Mouse (Mus musculus): ENCODE data around the gene Tkt. TPM values are rescaled to one million over a fixed set of nuclear protein-coding genes. Genes with fewer than 3 reads are reported as not detected.

The Tkt gene
- polyA plus RNA-seq, 1 experiment from 2014 or later: 210 TPM

DNA sequence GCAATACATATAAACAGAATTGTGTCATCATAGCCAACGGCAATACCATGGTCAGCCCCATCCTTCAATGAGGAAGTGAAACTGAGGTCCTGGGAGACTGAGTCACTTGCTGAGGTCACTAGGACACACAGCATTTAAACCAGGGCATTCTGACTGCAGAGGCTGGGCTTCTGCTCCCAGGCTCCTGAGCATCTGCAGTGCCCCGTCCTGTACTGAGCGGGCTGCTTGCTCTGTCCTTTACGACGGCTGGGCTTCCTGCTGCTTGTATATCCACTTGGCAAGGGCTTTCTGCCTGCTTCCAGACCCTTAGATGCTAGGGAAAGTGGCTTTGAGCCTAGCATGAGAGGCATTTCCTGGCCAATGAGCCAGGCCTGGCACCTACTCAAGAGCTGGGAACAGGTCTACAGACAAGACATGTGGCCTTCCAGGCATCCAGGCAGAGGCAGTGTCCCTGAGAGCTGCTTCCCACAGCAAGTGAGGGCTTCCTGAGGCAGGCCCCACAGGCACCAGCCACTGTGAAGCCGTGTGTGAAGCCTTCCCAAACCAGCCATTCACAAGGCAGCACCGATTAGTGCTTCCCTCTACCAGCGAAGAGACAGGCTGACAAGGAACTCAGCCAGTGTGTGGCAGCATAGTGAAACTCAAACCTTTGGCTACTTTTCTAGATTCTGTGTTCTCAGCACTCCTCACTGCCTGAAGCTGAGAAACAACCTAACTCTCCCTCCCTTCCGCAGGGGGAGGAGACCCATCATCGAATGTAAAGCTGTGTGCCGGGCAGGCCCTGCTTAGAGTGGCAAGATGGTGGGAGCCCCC lies 45.3 kb downstream of the Tkt start:
- H3K27ac ChIP-seq: peak overlapping the region; percentile 70
- peaks cover 6% of the 10 kb centered on the region for H3K27me3 ChIP-seq
- peaks cover 3% of the 10 kb centered on the region; the same call in 1 of the 2 replicates for H3K36me3 ChIP-seq
- H3K9me3 ChIP-seq (replicated peaks): no peaks in the 10 kb centered on the region
- peaks cover 27% of the 10 kb centered on the region for H3K4me1 ChIP-seq
- no peak overlapping the region for H3K4me3 ChIP-seq
- 42% methylated on average over 11 of the region's 11 CpGs for WGBS
- H3K4me2 ChIP-seq (replicated peaks): 0 out of 2 replicates have a peak overlapping the region, but pooled peaks have one; percentile 23
- 0 out of 2 replicates have a peak overlapping the region, but pooled peaks have one; percentile 18 for H3K9ac ChIP-seq
- peak; percentile 27 for ATAC-seq (ENCODE audit: low FRiP score)

DNA sequence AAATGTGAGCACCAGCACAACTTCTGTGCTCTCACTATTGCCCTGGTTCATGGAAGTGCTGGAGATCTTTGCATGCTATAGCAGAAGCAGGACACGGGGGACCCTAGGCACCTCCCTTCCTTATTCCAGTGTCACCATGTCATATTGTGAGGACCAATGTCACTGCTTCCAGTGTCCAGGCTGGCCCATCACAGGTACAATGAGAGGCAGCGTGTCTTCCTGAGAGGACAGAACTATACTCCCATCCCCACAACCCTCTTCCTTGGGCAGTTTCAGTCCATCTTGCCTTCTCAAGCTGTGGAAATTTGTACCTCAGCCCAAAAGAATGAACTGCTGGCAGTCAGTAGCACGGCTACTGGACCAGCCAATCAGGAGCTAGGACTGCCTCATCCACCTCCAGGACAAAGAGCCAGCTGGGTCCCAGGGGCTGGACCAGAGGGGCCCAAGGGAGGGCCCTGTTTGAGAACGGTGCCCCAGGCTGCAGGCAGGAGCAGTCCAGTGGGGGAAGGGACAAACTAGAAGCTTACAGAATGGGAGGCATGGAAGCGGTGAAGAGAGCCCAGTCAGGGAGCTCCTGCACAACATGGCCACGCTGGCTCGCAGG lies 46.0 kb downstream of the Tkt start:
- 27% methylated on average over 7 of the region's 7 CpGs for WGBS
- ATAC-seq (ENCODE audit: low FRiP score): peak; percentile 91
- Histone ChIP-seq H3K36me3 (peaks cover 9% of the 10 kb centered on the region), H3K27ac (peak overlapping the region; percentile 70), H3K9ac (0 out of 2 replicates have a peak overlapping the region, but pooled peaks have one; percentile 18), H3K27me3 (peaks cover 6% of the 10 kb centered on the region), H3K9me3 (replicated peaks) (no peaks in the 10 kb centered on the region), H3K4me3 (no peak overlapping the region), H3K4me2 (replicated peaks) (peak overlapping the region; percentile 23; the same call in 1 of the 2 replicates), H3K4me1 (peaks cover 27% of the 10 kb centered on the region)

DNA sequence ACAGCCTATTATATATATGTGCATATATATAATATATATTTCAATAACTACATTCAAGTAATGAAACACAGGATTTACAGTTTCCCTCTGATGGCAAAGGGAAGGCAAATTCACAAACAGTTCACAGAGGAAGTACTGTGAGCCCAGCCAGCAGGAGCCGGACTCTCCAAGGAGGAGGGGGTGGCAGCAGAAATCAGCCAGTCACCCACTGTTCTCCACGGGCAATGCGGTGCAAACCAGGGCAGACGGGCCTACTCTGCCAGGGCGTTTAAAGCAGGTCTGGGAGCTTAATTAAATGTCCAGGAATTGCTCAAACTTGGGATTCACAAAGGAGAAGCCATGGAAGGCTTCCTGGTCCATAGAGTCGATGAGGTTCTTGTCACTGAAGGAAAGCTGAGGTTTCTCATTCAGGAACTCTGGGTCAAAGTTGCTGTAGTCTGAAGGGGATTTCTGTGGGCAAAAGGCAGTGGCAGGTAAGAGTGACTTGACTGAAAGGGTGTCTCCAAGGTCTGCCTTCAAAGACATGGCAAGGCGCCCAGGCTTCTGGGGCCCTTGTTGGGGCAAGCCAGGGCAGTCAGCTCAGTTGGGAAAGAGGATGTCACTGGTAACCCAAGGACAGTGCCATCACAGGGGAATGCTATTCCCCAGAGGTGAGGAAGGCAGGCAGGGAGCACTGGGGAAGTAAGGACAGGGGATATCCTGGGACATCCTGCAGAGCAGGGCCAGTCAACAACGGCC lies 47.6 kb downstream of the Tkt start:
- WGBS: 90% methylated on average over 8 of the region's 8 CpGs
- Histone ChIP-seq H3K27ac (no peak overlapping the region), H3K9ac (no peak overlapping the region), H3K36me3 (peaks cover 16% of the 10 kb centered on the region), H3K9me3 (replicated peaks) (no peaks in the 10 kb centered on the region), H3K4me2 (replicated peaks) (no peak overlapping the region), H3K4me3 (no peak overlapping the region), H3K4me1 (peaks cover 22% of the 10 kb centered on the region), H3K27me3 (0 out of 2 replicates have a peak, but pooled peaks cover 3% of the 10 kb centered on the region)
- ATAC-seq (ENCODE audit: low FRiP score): no peak

DNA sequence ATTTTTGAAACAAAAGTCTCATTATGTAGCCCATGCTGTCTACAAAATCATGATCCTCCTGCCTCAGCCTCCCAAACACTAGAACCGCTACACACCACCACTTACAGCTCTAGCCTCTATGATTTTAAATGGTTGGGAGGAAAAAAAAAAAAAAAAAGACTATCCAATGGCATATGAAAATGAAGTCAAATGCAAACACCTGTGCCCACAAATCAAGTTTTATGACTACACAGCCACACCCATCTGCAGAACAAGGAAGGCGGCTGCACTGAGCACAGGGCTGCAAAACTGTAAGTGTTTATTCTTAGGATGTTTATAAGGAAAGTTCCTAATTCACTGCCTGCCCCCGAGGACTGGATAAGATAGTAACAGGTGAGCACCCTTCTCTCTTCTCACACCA lies 48.2 kb downstream of the Tkt start:
- H3K27me3 ChIP-seq: 0 out of 2 replicates have a peak, but pooled peaks cover 3% of the 10 kb centered on the region
- ATAC-seq (ENCODE audit: low FRiP score): no peak
- H3K9me3 ChIP-seq (replicated peaks): no peaks in the 10 kb centered on the region
- H3K27ac ChIP-seq: no peak overlapping the region
- H3K4me2 ChIP-seq (replicated peaks): no peak overlapping the region
- no peak overlapping the region for H3K4me3 ChIP-seq
- H3K4me1 ChIP-seq: peaks cover 22% of the 10 kb centered on the region
- peaks cover 16% of the 10 kb centered on the region for H3K36me3 ChIP-seq
- no peak overlapping the region for H3K9ac ChIP-seq
- 91% methylated on average over 3 of the region's 3 CpGs for WGBS

DNA sequence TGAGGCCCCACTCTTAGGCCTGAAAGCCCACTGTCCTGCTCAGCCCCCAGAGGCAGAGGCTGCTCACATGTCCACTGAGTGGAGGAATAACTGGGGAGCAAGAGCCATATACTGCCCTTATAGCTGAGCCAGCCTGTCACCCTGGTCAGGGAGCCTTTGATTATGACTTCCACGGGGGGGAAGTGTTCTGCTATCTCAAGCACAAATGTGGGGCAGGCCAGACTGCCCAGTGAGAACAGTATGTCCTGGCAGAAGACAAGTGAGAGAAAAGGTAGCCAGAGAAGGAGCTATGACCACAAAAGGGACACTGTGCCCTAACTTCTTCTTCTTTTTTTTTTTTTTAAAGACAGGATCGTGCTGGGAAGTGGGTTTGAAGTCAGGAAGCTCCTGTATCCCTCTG lies 49.0 kb downstream of the Tkt start:
- H3K4me1 ChIP-seq: peaks cover 22% of the 10 kb centered on the region
- no peak overlapping the region for H3K27ac ChIP-seq
- H3K36me3 ChIP-seq: peaks cover 16% of the 10 kb centered on the region
- no peak for ATAC-seq (ENCODE audit: low FRiP score)
- no peak overlapping the region for H3K9ac ChIP-seq
- H3K4me3 ChIP-seq: no peak overlapping the region
- H3K9me3 ChIP-seq (replicated peaks): no peaks in the 10 kb centered on the region
- H3K4me2 ChIP-seq (replicated peaks): no peak overlapping the region
- 85% methylated on average over 2 of the region's 2 CpGs for WGBS
- H3K27me3 ChIP-seq: 0 out of 2 replicates have a peak, but pooled peaks cover under 1% of the 10 kb centered on the region

DNA sequence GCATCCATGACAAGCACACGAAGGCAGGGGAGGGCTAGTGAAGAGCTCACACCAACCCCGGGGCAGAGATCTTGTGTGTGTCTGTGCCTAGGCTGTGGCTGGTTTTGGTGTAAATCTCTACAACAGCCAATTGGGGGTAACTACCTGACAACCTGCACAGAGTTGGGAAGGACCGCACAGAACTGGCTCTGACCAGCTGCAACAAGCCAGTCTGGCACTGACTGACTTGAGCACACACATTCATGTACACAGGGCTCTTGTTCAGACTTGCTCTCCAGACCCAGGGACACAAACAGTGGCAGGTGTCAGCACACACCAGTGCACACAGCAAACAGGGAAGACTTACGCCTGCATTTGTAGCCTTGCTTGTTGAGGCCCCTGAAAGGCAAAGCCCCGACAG lies 58.7 kb downstream of the Tkt start:
- no peak for ATAC-seq (ENCODE audit: low FRiP score)
- no peak overlapping the region for H3K4me2 ChIP-seq (replicated peaks)
- H3K9me3 ChIP-seq (replicated peaks): no peaks in the 10 kb centered on the region
- no peak overlapping the region for H3K4me3 ChIP-seq
- 89% methylated on average over 5 of the region's 5 CpGs for WGBS
- H3K27me3 ChIP-seq: no peaks in the 10 kb centered on the region
- 0 out of 2 replicates have a peak, but pooled peaks cover 5% of the 10 kb centered on the region for H3K36me3 ChIP-seq
- no peak overlapping the region for H3K9ac ChIP-seq
- H3K27ac ChIP-seq: no peak overlapping the region
- H3K4me1 ChIP-seq: no peaks in the 10 kb centered on the region

DNA sequence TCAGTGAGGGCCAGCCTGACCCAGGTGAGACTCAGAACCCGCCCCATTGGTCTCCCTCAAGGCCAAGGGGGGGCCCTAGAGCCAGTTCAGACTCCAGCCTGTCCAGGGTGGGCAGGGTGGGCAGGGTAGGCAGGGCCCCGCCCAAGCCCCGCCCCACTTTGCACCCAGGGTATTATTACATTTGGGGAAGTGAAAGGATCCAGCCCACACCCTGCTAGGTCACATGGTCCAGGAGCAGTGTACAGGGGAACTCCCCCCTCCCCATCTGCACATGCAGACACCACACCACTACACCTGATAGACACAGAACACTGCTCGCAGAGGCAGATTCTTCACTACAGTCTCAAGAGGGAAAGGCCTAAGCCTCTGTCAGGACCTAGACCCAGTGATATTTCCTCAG lies 59.5 kb downstream of the Tkt start:
- Histone ChIP-seq H3K36me3 (0 out of 2 replicates have a peak, but pooled peaks cover 5% of the 10 kb centered on the region), H3K4me3 (no peak overlapping the region), H3K4me1 (no peaks in the 10 kb centered on the region), H3K4me2 (replicated peaks) (no peak overlapping the region), H3K9ac (no peak overlapping the region), H3K27me3 (no peaks in the 10 kb centered on the region), H3K27ac (no peak overlapping the region), H3K9me3 (replicated peaks) (no peaks in the 10 kb centered on the region)
- 70% methylated on average over 4 of the region's 4 CpGs for WGBS
- 0 out of 2 replicates have a peak, but pooled peaks have one; percentile 29 for ATAC-seq (ENCODE audit: low FRiP score)

DNA sequence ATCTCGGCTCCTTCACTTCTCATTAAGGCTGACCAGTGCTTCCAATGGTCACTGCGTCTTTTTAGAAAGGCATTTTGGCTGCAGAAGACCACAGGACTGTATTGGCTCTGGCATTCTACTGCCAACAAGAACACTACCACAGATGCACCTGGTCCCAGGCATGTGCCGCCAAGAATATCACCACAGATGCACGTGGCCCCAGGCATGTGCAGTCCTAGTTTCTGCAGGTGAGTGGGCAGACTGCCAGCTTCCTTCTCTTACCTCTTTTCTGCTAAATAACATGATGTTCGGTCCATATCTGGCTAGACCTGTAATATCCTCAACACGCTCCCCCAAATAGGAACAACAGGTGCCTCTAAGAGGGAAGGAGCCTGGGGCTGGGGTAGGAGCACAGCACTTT lies 60.0 kb downstream of the Tkt start:
- WGBS: 91% methylated on average over 6 of the region's 6 CpGs

DNA sequence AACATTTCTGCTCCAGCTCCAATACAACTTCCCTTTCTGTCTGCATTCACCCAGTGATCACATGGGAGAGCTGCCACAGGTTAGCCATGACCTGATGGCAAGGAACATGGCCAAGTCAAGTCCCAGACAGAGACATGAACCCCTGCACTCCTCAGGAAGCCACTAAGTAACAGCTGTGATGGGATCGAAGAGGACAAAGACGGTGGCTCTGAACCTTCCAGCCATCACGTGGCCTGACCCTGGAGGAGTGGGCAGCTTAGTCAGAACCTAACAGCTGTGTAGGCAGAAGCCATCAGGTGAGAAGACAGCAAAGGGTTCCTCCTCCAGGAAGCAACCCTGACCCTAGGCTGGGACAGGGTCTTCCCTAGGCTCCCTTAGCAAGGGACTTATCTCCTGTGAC lies 61.3 kb downstream of the Tkt start:
- H3K9me3 ChIP-seq (replicated peaks): no peaks in the 10 kb centered on the region
- no peak overlapping the region for H3K4me3 ChIP-seq
- H3K4me1 ChIP-seq: peaks cover 4% of the 10 kb centered on the region; the same call in 1 of the 2 replicates
- H3K4me2 ChIP-seq (replicated peaks): no peak overlapping the region
- no peak overlapping the region for H3K9ac ChIP-seq
- H3K27me3 ChIP-seq: no peaks in the 10 kb centered on the region
- no peak overlapping the region for H3K27ac ChIP-seq
- 0 out of 2 replicates have a peak, but pooled peaks cover 5% of the 10 kb centered on the region for H3K36me3 ChIP-seq
- ATAC-seq (ENCODE audit: low FRiP score): no peak
- WGBS: 87% methylated on average over 3 of the region's 3 CpGs

More for the DNA sequence above, 60.0 kb downstream of the Tkt start:
- Histone ChIP-seq H3K4me2 (replicated peaks) (no peak overlapping the region), H3K4me1 (peaks cover 4% of the 10 kb centered on the region; the same call in 1 of the 2 replicates), H3K9me3 (replicated peaks) (no peaks in the 10 kb centered on the region), H3K27ac (no peak overlapping the region), H3K4me3 (no peak overlapping the region), H3K36me3 (0 out of 2 replicates have a peak, but pooled peaks cover 5% of the 10 kb centered on the region), H3K9ac (no peak overlapping the region), H3K27me3 (no peaks in the 10 kb centered on the region)
- ATAC-seq (ENCODE audit: low FRiP score): no peak

DNA sequence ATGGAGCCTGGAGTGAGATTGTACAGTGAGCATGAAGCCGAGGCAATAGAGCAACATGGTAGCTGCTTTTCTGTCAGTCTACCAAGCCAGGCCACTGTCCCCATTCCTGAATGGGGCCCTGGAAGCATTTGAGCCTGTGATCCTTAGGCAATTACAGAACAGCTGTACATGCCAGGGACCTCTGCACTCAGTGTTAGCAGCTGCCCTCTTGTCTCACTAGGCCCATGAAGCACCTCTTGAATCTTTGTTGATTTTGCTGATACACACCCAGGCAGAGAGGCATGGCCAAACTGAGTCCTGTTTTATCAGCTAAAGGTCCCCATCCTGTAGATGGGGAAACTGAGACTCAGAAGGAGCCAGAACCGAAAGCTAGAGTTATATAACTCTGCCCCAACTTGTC lies 62.1 kb downstream of the Tkt start:
- WGBS: 71% methylated on average over 2 of the region's 2 CpGs
- H3K27me3 ChIP-seq: no peaks in the 10 kb centered on the region
- H3K4me1 ChIP-seq: peaks cover 4% of the 10 kb centered on the region; the same call in 1 of the 2 replicates
- no peak overlapping the region for H3K27ac ChIP-seq
- H3K9me3 ChIP-seq (replicated peaks): no peaks in the 10 kb centered on the region
- 0 out of 2 replicates have a peak, but pooled peaks cover 5% of the 10 kb centered on the region for H3K36me3 ChIP-seq
- H3K4me2 ChIP-seq (replicated peaks): no peak overlapping the region
- H3K4me3 ChIP-seq: no peak overlapping the region
- no peak overlapping the region for H3K9ac ChIP-seq
- no peak for ATAC-seq (ENCODE audit: low FRiP score)

DNA sequence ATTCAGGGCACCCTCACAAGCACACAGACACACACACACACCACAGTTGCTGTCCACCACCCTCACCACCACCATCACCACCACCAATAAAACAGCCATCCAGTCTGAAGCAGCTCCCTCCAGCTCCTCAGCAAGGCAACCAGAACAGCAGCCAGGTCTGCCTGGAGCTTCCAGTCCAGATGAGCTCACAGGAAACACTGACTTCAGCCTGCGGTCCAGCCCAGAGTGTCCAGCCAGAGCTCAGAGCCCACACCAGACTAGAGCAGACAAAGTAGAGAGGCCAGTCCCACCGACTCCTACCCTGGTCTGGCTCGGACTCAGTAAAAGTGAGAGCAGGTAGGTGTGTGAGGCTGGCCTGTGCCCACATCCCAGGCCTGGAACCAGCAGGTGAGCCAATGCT lies 62.8 kb downstream of the Tkt start:
- 91% methylated on average over 3 of the region's 3 CpGs for WGBS
- ATAC-seq (ENCODE audit: low FRiP score): no peak
- Histone ChIP-seq H3K4me1 (peaks cover 4% of the 10 kb centered on the region; the same call in 1 of the 2 replicates), H3K9me3 (replicated peaks) (no peaks in the 10 kb centered on the region), H3K9ac (peak overlapping the region; percentile 25; the same call in 1 of the 2 replicates), H3K27ac (no peak overlapping the region), H3K27me3 (no peaks in the 10 kb centered on the region), H3K4me3 (no peak overlapping the region), H3K4me2 (replicated peaks) (no peak overlapping the region), H3K36me3 (0 out of 2 replicates have a peak, but pooled peaks cover 5% of the 10 kb centered on the region)

DNA sequence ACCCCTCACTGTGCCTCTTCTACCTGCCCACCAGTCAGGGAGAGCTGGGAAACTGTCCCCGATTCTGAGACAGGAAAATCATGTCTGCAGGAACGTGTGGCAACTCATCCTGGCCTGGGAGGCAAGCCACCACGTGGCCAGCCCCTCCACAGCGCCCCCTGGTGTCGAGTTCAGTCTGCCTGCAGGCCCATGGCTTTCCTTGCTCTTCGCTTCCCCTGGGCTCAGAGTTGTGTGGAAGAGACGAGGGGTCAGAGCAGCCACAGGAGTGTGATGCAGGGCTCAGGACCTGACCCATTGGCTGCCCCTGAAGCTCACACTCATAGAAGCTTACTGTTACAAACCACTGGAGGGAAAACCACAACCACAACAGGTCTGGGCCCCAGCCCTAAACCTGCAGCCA lies 64.4 kb downstream of the Tkt start:
- H3K9me3 ChIP-seq (replicated peaks): no peaks in the 10 kb centered on the region
- H3K4me3 ChIP-seq: no peak overlapping the region
- H3K4me1 ChIP-seq: peaks cover 4% of the 10 kb centered on the region; the same call in 1 of the 2 replicates
- H3K27ac ChIP-seq: no peak overlapping the region
- ATAC-seq (ENCODE audit: low FRiP score): peak; percentile 41; the same call in 1 of the 2 replicates
- 0 out of 2 replicates have a peak, but pooled peaks cover 5% of the 10 kb centered on the region for H3K36me3 ChIP-seq
- no peak overlapping the region for H3K4me2 ChIP-seq (replicated peaks)
- H3K27me3 ChIP-seq: no peaks in the 10 kb centered on the region
- WGBS: 13% methylated on average over 7 of the region's 7 CpGs
- H3K9ac ChIP-seq: no peak overlapping the region
